Mouse (Mus musculus) Patski (cell line): ENCODE results near the gene Dazap2. TPM values are rescaled to one million over a fixed set of nuclear protein-coding genes. Genes with fewer than 3 reads are reported as not detected.

Experiments used
- ATAC-seq: fragments of 100-300 bp; one replicate; pipeline ENCODE4 v1.8.0; 2021
- CTCF ChIA-PET: fragments of 350-600 bp; sonication (Branson Sonifier 250); formaldehyde crosslinking; loops from one replicate; lab custom pipeline; 2022; ENCODE audit warnings: inconsistent platforms; lab: Charles Lee
- POLR2A ChIA-PET: fragments of 350-600 bp; sonication (Branson Sonifier 250); formaldehyde crosslinking; loops from one replicate; lab custom pipeline; 2022; ENCODE audit warnings: antibody characterized with exemption, inconsistent platforms; lab: Charles Lee
- DNase-seq: peaks from one replicate; pipeline ENCODE4 v3.0.0-alpha.2; 2011; ENCODE audit warnings: low read depth, low spot score
- H3K27me3 ChIP-seq: fragments of 371-371 bp; one replicate; pipeline ENCODE4 v1.5.1; 2021
- CTCF ChIP-seq: fragments of 100-300 bp; IDR thresholded peaks from one replicate; pipeline ENCODE4 v1.5.1; 2021
- in situ Hi-C: fragments of 300-500 bp; cut with MboI; formaldehyde crosslinking; loops from 3 replicates; pipeline ENCODE4 v1.11.1; 2018; ENCODE audit warnings: low pct_unique_long_range_greater_than_20kb, mixed read lengths
- polyA plus RNA-seq: library from polyadenylated mRNA; unstranded; gene quantifications from one replicate; pipeline ENCODE4 v1.2.3, GENCODE M21; 2021

Dazap2 gene
- polyA plus RNA-seq, 1 experiment from 2014 or later = 239 TPM

- no peak for TF ChIP-seq CTCF
- ChIA-PET POLR2A (interaction anchor here (0.5 kb wide), 1 partner anchor 361 kb away, joined by 3 read pairs; no protein-coding TSS in a partner anchor), CTCF (interaction anchor here (1.2 to 1.9 kb wide), 2 partner anchors 12 to 35 kb away, joined by 3 to 6 read pairs; partner anchors contain the start of genes Pou6f1 and Tfcp2)
- no peaks in the 10 kb centered on the region for H3K27me3 ChIP-seq
- in situ Hi-C loops = no loop called here
- DNase-seq = no peak
- ATAC-seq = no peak
Measured at GRCm38 (mm10) chr15:100587166-100587565, 28.0 kb upstream of the Dazap2 start.

GRCm38 (mm10) chr15:100588297-100588696 is 26.9 kb upstream of the Dazap2 start:
- in situ Hi-C loops = no loop called here
- TF ChIP-seq CTCF = no peak
- ATAC-seq (no peak), DNase-seq (no peak)
- ChIA-PET CTCF (interaction anchor here (1.9 kb wide), 1 partner anchor 11 kb away, joined by 6 read pairs; the partner anchor contains the start of gene Pou6f1), POLR2A (no interaction called here)
- no peaks in the 10 kb centered on the region for H3K27me3 ChIP-seq

GRCm38 (mm10) chr15:100590436-100590835 is 24.7 kb upstream of the Dazap2 start:
- ChIA-PET CTCF (interaction anchor here (0.9 kb wide), 1 partner anchor 22 kb away, joined by 3 read pairs; no protein-coding TSS in a partner anchor), POLR2A (interaction anchor here (0.6 kb wide), 1 partner anchor 75 kb away, joined by 6 read pairs; no protein-coding TSS in a partner anchor)
- no peaks in the 10 kb centered on the region for H3K27me3 ChIP-seq
- TF ChIP-seq CTCF = no peak
- ATAC-seq = no peak
- in situ Hi-C loops = no loop called here
- DNase-seq = no peak

- no peak for TF ChIP-seq CTCF
- H3K27me3 ChIP-seq = no peaks in the 10 kb centered on the region
- ChIA-PET CTCF (interaction anchor here (0.7 kb wide), 1 partner anchor 20 kb away, joined by 3 read pairs; no protein-coding TSS in a partner anchor), POLR2A (no interaction called here)
- ATAC-seq (no peak), DNase-seq (no peak)
- in situ Hi-C loops = no loop called here
Measured at GRCm38 (mm10) chr15:100592817-100593216, 22.3 kb upstream of the Dazap2 start.

GRCm38 (mm10) chr15:100598287-100598882 is 16.8 kb upstream of the Dazap2 start:
- in situ Hi-C loops = no loop called here

GRCm38 (mm10) chr15:100598883-100599275 is 16.3 kb upstream of the Dazap2 start:
- POLR2A ChIA-PET = interaction anchor here (1.4 to 3.4 kb wide), 2 partner anchors 15 to 47 kb away, joined by 3 to 9 read pairs; partner anchors contain the start of gene Tfcp2
- TF ChIP-seq CTCF = no peak
- CTCF ChIA-PET = interaction anchor here (2.3 kb wide), 1 partner anchor 11 kb away, joined by 6 read pairs; no protein-coding TSS in a partner anchor
- in situ Hi-C loops = no loop called here
- ATAC-seq (peak; percentile 14), DNase-seq (no peak)
- no peaks in the 10 kb centered on the region for H3K27me3 ChIP-seq

More at GRCm38 (mm10) chr15:100598287-100598882, 16.8 kb upstream of the Dazap2 start:
- ChIA-PET CTCF (interaction anchor here (2.3 kb wide), 1 partner anchor 10 kb away, joined by 6 read pairs; no protein-coding TSS in a partner anchor), POLR2A (interaction anchor here (1.4 to 3.4 kb wide), 2 partner anchors 15 to 47 kb away, joined by 3 to 9 read pairs; partner anchors contain the start of gene Tfcp2)
- DNase-seq (no peak), ATAC-seq (no peak)
- TF ChIP-seq CTCF = no peak
- no peaks in the 10 kb centered on the region for H3K27me3 ChIP-seq

GRCm38 (mm10) chr15:100599276-100600046 is 15.7 kb upstream of the Dazap2 start, which contains the start of gene Pou6f1:
Gene Pou6f1 (minus strand): TSS chr15:100599984.
- no peaks in the 10 kb centered on the region for H3K27me3 ChIP-seq
- no peak for TF ChIP-seq CTCF
- ChIA-PET CTCF (interaction anchor here (2.3 kb wide), 1 partner anchor 11 kb away, joined by 6 read pairs; no protein-coding TSS in a partner anchor), POLR2A (interaction anchor here (0.7 to 3.4 kb wide), 3 partner anchors 14 to 414 kb away, joined by 3 to 9 read pairs (median 5); partner anchors contain the start of gene Tfcp2)
- in situ Hi-C loops = no loop called here
- ATAC-seq = peak; percentile 27
- DNase-seq = no peak

- DNase-seq (no peak), ATAC-seq (peak; percentile 68)
- in situ Hi-C loops = no loop called here
- ChIA-PET POLR2A (interaction anchor here (0.7 to 3.4 kb wide), 3 partner anchors 13 to 415 kb away, joined by 3 to 9 read pairs (median 5); partner anchors contain the start of gene Tfcp2), CTCF (interaction anchor here (2.3 kb wide), 1 partner anchor 12 kb away, joined by 6 read pairs; no protein-coding TSS in a partner anchor)
- TF ChIP-seq CTCF = peak; percentile 88
- no peaks in the 10 kb centered on the region for H3K27me3 ChIP-seq
Measured at GRCm38 (mm10) chr15:100600047-100600695, 15.0 kb upstream of the Dazap2 start.

GRCm38 (mm10) chr15:100600696-100601272 is 14.4 kb upstream of the Dazap2 start:
- in situ Hi-C loops = no loop called here
- H3K27me3 ChIP-seq = no peaks in the 10 kb centered on the region
- TF ChIP-seq CTCF = no peak
- ChIA-PET POLR2A (interaction anchor here (3.4 kb wide), 1 partner anchor 49 kb away, joined by 9 read pairs; the partner anchor contains the start of gene Tfcp2), CTCF (no interaction called here)
- ATAC-seq (no peak), DNase-seq (no peak)
